Mouse (Mus musculus) neural tube, embryonic 11.5 days (tissue): Measurements from ENCODE around the gene Clec5a. TPM values are rescaled to one million over a fixed set of nuclear protein-coding genes. Genes with fewer than 3 reads are reported as not detected.

Experiments
- polyA plus RNA-seq: library from polyadenylated mRNA; unstranded; fragments of >200 nt; fragmentation: Nextera tagmentation; extraction: Ambion mirVana; gene quantifications from 2 replicates; pipeline ENCODE4 v1.2.1, GENCODE M21; 2014

Clec5a gene
- polyA plus RNA-seq, 1 experiment from 2014 or later = 0.41 TPM

Other genes with a start within 250 kb of the Clec5a start
- gene E330009J07Rik, start 149.7 kb downstream of the Clec5a start, polyA plus RNA-seq = 15.6 and 15.7 TPM in 2 replicates
- gene Wee2, start 146.7 kb downstream of the Clec5a start, polyA plus RNA-seq = 0.08 and 0.16 TPM in 2 replicates
- 149 and 156 TPM in 2 replicates for gene Ssbp1, start 114.5 kb downstream of the Clec5a start, polyA plus RNA-seq
- not detected in 2 replicates for gene Tas2r137, start 94.6 kb downstream of the Clec5a start, polyA plus RNA-seq
- not detected in 2 replicates for gene Tas2r108, start 92.3 kb downstream of the Clec5a start, polyA plus RNA-seq
- not detected in 2 replicates for gene Prss37, start 66.3 kb downstream of the Clec5a start, polyA plus RNA-seq
- gene Olfr461, start 30.8 kb downstream of the Clec5a start, polyA plus RNA-seq = not detected in 2 replicates
- gene Olfr460, start 16.3 kb downstream of the Clec5a start, polyA plus RNA-seq = not detected in 2 replicates
- gene Tas2r138, start 27.5 kb upstream of the Clec5a start, polyA plus RNA-seq = not detected in 2 replicates
- 0.08 and 0.13 TPM in 2 replicates for gene Mgam, start 43.0 kb upstream of the Clec5a start, polyA plus RNA-seq